Mouse (Mus musculus) CH12.LX (cell line): Measurements from ENCODE around the gene Upp2.

ENCODE experiments used
- CTCF ChIP-seq, 2 experiments: IDR thresholded peaks in 1 of 2; conservative IDR thresholded peaks in 1 of 2; 2 replicates each; pipeline ENCODE4 v1.5.1; 2011 to 2012; ENCODE audit warnings: low read depth in 2 of 2, low read length in 2 of 2, improper control_type of control experiment in 1 of 2, inconsistent platforms in 1 of 2, mild to moderate bottlenecking in 1 of 2, moderate library complexity in 1 of 2
- E2F4 ChIP-seq: IDR thresholded peaks from 2 replicates; pipeline ENCODE4 v1.6.1; 2011; ENCODE audit warnings: low read depth, low read length, improper control_type of control experiment; ENCODE audit not compliant: insufficient replicate concordance
- ELF1 ChIP-seq: IDR thresholded peaks from 2 replicates; pipeline ENCODE4 v1.6.1; 2014; ENCODE audit warnings: low read depth, mild to moderate bottlenecking, inconsistent platforms, low read length, improper control_type of control experiment
- POLR2A ChIP-seq: IDR thresholded peaks from 2 replicates; pipeline ENCODE4 v1.6.1; 2011; ENCODE audit warnings: low read depth, mild to moderate bottlenecking, improper control_type of control experiment, low read length
- POLR2AphosphoS2 ChIP-seq: IDR thresholded peaks from 2 replicates; pipeline ENCODE4 v1.6.1; 2011; ENCODE audit warnings: low read depth, low read length, improper control_type of control experiment
- RAD21 ChIP-seq: IDR thresholded peaks from 2 replicates; pipeline ENCODE4 v1.6.1; 2011; ENCODE audit warnings: low read depth, mild to moderate bottlenecking, low read length, improper control_type of control experiment, moderate library complexity

- no peak for TF ChIP-seq CTCF (conservative IDR thresholded peaks at IDR 0.05 in 1 of 2, IDR thresholded peaks at IDR 0.05 in 1 of 2; ENCODE audit: low read depth in 2 of 2, low read length in 2 of 2)
- TF ChIP-seq RAD21 = no peak
- no peak for TF ChIP-seq POLR2A
- no peak for TF ChIP-seq E2F4
- TF ChIP-seq ELF1 = no peak
- no peak for TF ChIP-seq POLR2AphosphoS2
These were observed 94.0 kb downstream of the Upp2 start for GRCm38 (mm10) chr2:58661116-58661515.
